Mouse (Mus musculus) forebrain, embryonic 15.5 days (tissue): ENCODE measurements at regions not wholly inside any gene's neighbourhood (a gene's known extent, or its start where the extent isn't known, plus 50 kb on each side); places are given as distances from the start of the nearest gene placed in this dataset.

ENCODE experiments used
- ATAC-seq: fragments of 200-750 bp; cut with Nextera tagmentation; replicated peaks from 2 replicates; pipeline ENCODE4 v1.8.0; 2017; ENCODE audit warnings: mild to moderate bottlenecking, moderate TSS enrichment, moderate library complexity
- H3K27ac ChIP-seq: fragments of 300-500 bp; sonication (generic); replicated peaks from 2 replicates; pipeline ENCODE4 v1.5.1; 2015; ENCODE audit warnings: mild to moderate bottlenecking, inconsistent platforms
- H3K27me3 ChIP-seq: fragments of 300-500 bp; sonication (generic); 2 replicates; pipeline ENCODE4 v1.6.1; 2015; ENCODE audit warnings: inconsistent platforms
- H3K36me3 ChIP-seq: fragments of 300-500 bp; sonication (generic); 2 replicates; pipeline ENCODE4 v1.6.1; 2015; ENCODE audit warnings: mild to moderate bottlenecking, inconsistent platforms
- H3K4me1 ChIP-seq: fragments of 300-500 bp; sonication (generic); 2 replicates; pipeline ENCODE4 v1.6.1; 2015; ENCODE audit warnings: inconsistent platforms
- H3K4me2 ChIP-seq: fragments of 300-500 bp; sonication (generic); replicated peaks from 2 replicates; pipeline ENCODE4 v1.6.1; 2015; ENCODE audit warnings: mild to moderate bottlenecking, inconsistent platforms
- H3K4me3 ChIP-seq: fragments of 300-500 bp; sonication (generic); 2 replicates; pipeline ENCODE4 v1.5.1; 2015; ENCODE audit warnings: mild to moderate bottlenecking, inconsistent platforms
- H3K9ac ChIP-seq: fragments of 300-500 bp; sonication (generic); replicated peaks from 2 replicates; pipeline ENCODE4 v1.6.1; 2015; ENCODE audit warnings: mild to moderate bottlenecking, inconsistent platforms
- H3K9me3 ChIP-seq: fragments of 300-500 bp; sonication (generic); 2 replicates; pipeline ENCODE4 v1.6.1; 2016; ENCODE audit warnings: inconsistent platforms
- WGBS: fragments of 180-500 bp; shearing (Covaris S2); methylation state at CpG from one replicate; pipeline ENCODE4 v1.1.7; 2015; ENCODE audit warnings: mixed read lengths; 5-methylcytosine and 5-hydroxymethylcytosine counted together

- no peak for ATAC-seq
- no peak overlapping the region for H3K4me3 ChIP-seq
- H3K9ac ChIP-seq = no peak overlapping the region
- no peak overlapping the region for H3K27ac ChIP-seq
- H3K36me3 ChIP-seq = no peaks in the 10 kb centered on the region
- no peak overlapping the region for H3K4me2 ChIP-seq
- H3K9me3 ChIP-seq = no peaks in the 10 kb centered on the region
- no peaks in the 10 kb centered on the region for H3K4me1 ChIP-seq
- no peaks in the 10 kb centered on the region for H3K27me3 ChIP-seq
- 79% methylated on average over 5 of the region's 5 CpGs for WGBS
Observed at GRCm38 (mm10) chr10:44653761-44654160, 125.5 kb upstream of the Prdm1 start.

GRCm38 (mm10) chr10:44647021-44647420 lies 118.7 kb upstream of the Prdm1 start:
- WGBS = 52% methylated on average over 5 of the region's 5 CpGs
- H3K9ac ChIP-seq = no peak overlapping the region

GRCm38 (mm10) chr10:44646615-44647014 lies 118.3 kb upstream of the Prdm1 start:
- Histone ChIP-seq H3K4me3 (no peak overlapping the region), H3K4me1 (no peaks in the 10 kb centered on the region), H3K9ac (no peak overlapping the region), H3K27me3 (no peaks in the 10 kb centered on the region), H3K9me3 (no peaks in the 10 kb centered on the region), H3K27ac (no peak overlapping the region), H3K36me3 (no peaks in the 10 kb centered on the region), H3K4me2 (no peak overlapping the region)
- ATAC-seq = no peak
- 92% methylated on average over 5 of the region's 5 CpGs for WGBS

More at GRCm38 (mm10) chr10:44647021-44647420, 118.7 kb upstream of the Prdm1 start:
- no peaks in the 10 kb centered on the region for H3K36me3 ChIP-seq
- H3K27ac ChIP-seq = no peak overlapping the region
- no peak for ATAC-seq
- no peaks in the 10 kb centered on the region for H3K27me3 ChIP-seq
- H3K4me3 ChIP-seq = no peak overlapping the region
- H3K4me2 ChIP-seq = no peak overlapping the region
- no peaks in the 10 kb centered on the region for H3K9me3 ChIP-seq
- H3K4me1 ChIP-seq = no peaks in the 10 kb centered on the region

GRCm38 (mm10) chr10:44641616-44642015 lies 113.3 kb upstream of the Prdm1 start:
- no peak overlapping the region for H3K4me2 ChIP-seq
- H3K4me1 ChIP-seq = no peaks in the 10 kb centered on the region
- H3K4me3 ChIP-seq = no peak overlapping the region
- H3K36me3 ChIP-seq = no peaks in the 10 kb centered on the region
- no peaks in the 10 kb centered on the region for H3K27me3 ChIP-seq
- H3K9ac ChIP-seq = no peak overlapping the region
- ATAC-seq = no peak
- no peaks in the 10 kb centered on the region for H3K9me3 ChIP-seq
- H3K27ac ChIP-seq = no peak overlapping the region
- WGBS = 88% methylated on average over 2 of the region's 2 CpGs

GRCm38 (mm10) chr10:44640620-44641019 lies 112.3 kb upstream of the Prdm1 start:
- Histone ChIP-seq H3K9ac (no peak overlapping the region), H3K4me2 (no peak overlapping the region), H3K9me3 (no peaks in the 10 kb centered on the region), H3K27me3 (no peaks in the 10 kb centered on the region), H3K4me3 (no peak overlapping the region), H3K4me1 (no peaks in the 10 kb centered on the region), H3K36me3 (no peaks in the 10 kb centered on the region), H3K27ac (no peak overlapping the region)
- 88% methylated on average over 8 of the region's 8 CpGs for WGBS
- no peak for ATAC-seq

GRCm38 (mm10) chr10:44638678-44639077 lies 110.4 kb upstream of the Prdm1 start:
- ATAC-seq = no peak
- Histone ChIP-seq H3K9ac (no peak overlapping the region), H3K4me3 (no peak overlapping the region), H3K4me1 (no peaks in the 10 kb centered on the region), H3K4me2 (no peak overlapping the region), H3K27ac (no peak overlapping the region), H3K9me3 (no peaks in the 10 kb centered on the region), H3K27me3 (no peaks in the 10 kb centered on the region), H3K36me3 (no peaks in the 10 kb centered on the region)
- 84% methylated on average over 2 of the region's 2 CpGs for WGBS

- Histone ChIP-seq H3K27ac (no peak overlapping the region), H3K4me2 (no peak overlapping the region), H3K4me3 (no peak overlapping the region), H3K36me3 (no peaks in the 10 kb centered on the region), H3K27me3 (no peaks in the 10 kb centered on the region), H3K4me1 (no peaks in the 10 kb centered on the region), H3K9ac (no peak overlapping the region), H3K9me3 (no peaks in the 10 kb centered on the region)
- ATAC-seq = no peak
- 95% methylated on average over 3 of the region's 3 CpGs for WGBS
Observed at GRCm38 (mm10) chr10:44636786-44637185, 108.5 kb upstream of the Prdm1 start.

GRCm38 (mm10) chr10:44636061-44636460 lies 107.8 kb upstream of the Prdm1 start:
- Histone ChIP-seq H3K9me3 (no peaks in the 10 kb centered on the region), H3K27me3 (no peaks in the 10 kb centered on the region), H3K4me2 (no peak overlapping the region), H3K4me3 (no peak overlapping the region), H3K36me3 (no peaks in the 10 kb centered on the region), H3K9ac (no peak overlapping the region), H3K27ac (no peak overlapping the region), H3K4me1 (no peaks in the 10 kb centered on the region)
- ATAC-seq = no peak

GRCm38 (mm10) chr10:44631584-44631983 lies 103.3 kb upstream of the Prdm1 start:
- Histone ChIP-seq H3K27ac (no peak overlapping the region), H3K9me3 (no peaks in the 10 kb centered on the region), H3K27me3 (no peaks in the 10 kb centered on the region), H3K36me3 (no peaks in the 10 kb centered on the region), H3K4me3 (no peak overlapping the region), H3K9ac (no peak overlapping the region), H3K4me2 (no peak overlapping the region), H3K4me1 (no peaks in the 10 kb centered on the region)
- WGBS = 82% methylated on average over 8 of the region's 8 CpGs
- ATAC-seq = no peak

GRCm38 (mm10) chr10:44630485-44630884 lies 102.2 kb upstream of the Prdm1 start:
- ATAC-seq = no peak
- no peak overlapping the region for H3K27ac ChIP-seq
- H3K4me1 ChIP-seq = no peaks in the 10 kb centered on the region
- H3K36me3 ChIP-seq = no peaks in the 10 kb centered on the region
- H3K9me3 ChIP-seq = no peaks in the 10 kb centered on the region
- H3K9ac ChIP-seq = no peak overlapping the region
- no peak overlapping the region for H3K4me2 ChIP-seq
- 72% methylated on average over 13 of the region's 13 CpGs for WGBS
- no peak overlapping the region for H3K4me3 ChIP-seq
- no peaks in the 10 kb centered on the region for H3K27me3 ChIP-seq

GRCm38 (mm10) chr10:44628387-44628786 lies 100.1 kb upstream of the Prdm1 start:
- H3K9ac ChIP-seq = no peak overlapping the region
- H3K4me3 ChIP-seq = no peak overlapping the region
- no peak overlapping the region for H3K4me2 ChIP-seq
- ATAC-seq = no peak
- H3K27ac ChIP-seq = no peak overlapping the region
- H3K27me3 ChIP-seq = no peaks in the 10 kb centered on the region
- no peaks in the 10 kb centered on the region for H3K4me1 ChIP-seq
- WGBS = 93% methylated on average over 3 of the region's 3 CpGs
- H3K9me3 ChIP-seq = no peaks in the 10 kb centered on the region
- no peaks in the 10 kb centered on the region for H3K36me3 ChIP-seq

GRCm38 (mm10) chr10:44627431-44627830 lies 99.1 kb upstream of the Prdm1 start:
- no peak for ATAC-seq
- Histone ChIP-seq H3K4me2 (no peak overlapping the region), H3K4me3 (no peak overlapping the region), H3K4me1 (no peaks in the 10 kb centered on the region), H3K27ac (no peak overlapping the region), H3K9me3 (no peaks in the 10 kb centered on the region), H3K9ac (no peak overlapping the region), H3K36me3 (no peaks in the 10 kb centered on the region), H3K27me3 (no peaks in the 10 kb centered on the region)
- 93% methylated on average over 3 of the region's 3 CpGs for WGBS

- WGBS = 63% methylated on average over 4 of the region's 4 CpGs
- H3K27ac ChIP-seq = no peak overlapping the region
- H3K4me1 ChIP-seq = no peaks in the 10 kb centered on the region
- no peak overlapping the region for H3K4me2 ChIP-seq
- H3K27me3 ChIP-seq = no peaks in the 10 kb centered on the region
- ATAC-seq = no peak
- H3K9ac ChIP-seq = no peak overlapping the region
- H3K4me3 ChIP-seq = no peak overlapping the region
- H3K36me3 ChIP-seq = no peaks in the 10 kb centered on the region
- H3K9me3 ChIP-seq = no peaks in the 10 kb centered on the region
Observed at GRCm38 (mm10) chr10:44625521-44625920, 97.2 kb upstream of the Prdm1 start.
